Mouse (Mus musculus): ENCODE results near the gene Stx19. TPM values are rescaled to one million over a fixed set of nuclear protein-coding genes. Genes with fewer than 3 reads are reported as not detected.

Gene Stx19
- polyA plus RNA-seq (2012; rRNA removed), result 0.09 and 0.14 TPM in 2 replicates

DNA sequence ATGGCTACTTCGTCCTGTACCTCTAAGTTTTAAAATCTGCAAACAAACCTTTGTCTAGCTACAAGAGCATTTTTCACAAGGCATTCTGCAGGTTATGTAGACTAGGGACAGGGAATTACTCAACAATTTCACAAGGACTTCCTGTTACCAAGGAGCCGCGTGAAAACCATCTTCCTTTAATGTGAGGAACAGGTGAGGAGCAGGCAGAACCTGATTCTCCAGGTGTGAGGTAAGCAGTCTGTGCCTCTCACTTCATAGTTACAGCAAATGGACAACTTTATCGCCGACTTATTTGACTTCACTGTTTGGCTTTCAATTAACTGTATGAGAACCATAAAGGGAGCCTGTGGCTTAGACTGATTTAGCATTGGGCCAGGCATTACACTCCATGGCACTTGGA is at the start of gene Stx19:
TSS of gene Stx19 (plus strand) at position 186 of the 400 bp plus-strand sequence.

DNA sequence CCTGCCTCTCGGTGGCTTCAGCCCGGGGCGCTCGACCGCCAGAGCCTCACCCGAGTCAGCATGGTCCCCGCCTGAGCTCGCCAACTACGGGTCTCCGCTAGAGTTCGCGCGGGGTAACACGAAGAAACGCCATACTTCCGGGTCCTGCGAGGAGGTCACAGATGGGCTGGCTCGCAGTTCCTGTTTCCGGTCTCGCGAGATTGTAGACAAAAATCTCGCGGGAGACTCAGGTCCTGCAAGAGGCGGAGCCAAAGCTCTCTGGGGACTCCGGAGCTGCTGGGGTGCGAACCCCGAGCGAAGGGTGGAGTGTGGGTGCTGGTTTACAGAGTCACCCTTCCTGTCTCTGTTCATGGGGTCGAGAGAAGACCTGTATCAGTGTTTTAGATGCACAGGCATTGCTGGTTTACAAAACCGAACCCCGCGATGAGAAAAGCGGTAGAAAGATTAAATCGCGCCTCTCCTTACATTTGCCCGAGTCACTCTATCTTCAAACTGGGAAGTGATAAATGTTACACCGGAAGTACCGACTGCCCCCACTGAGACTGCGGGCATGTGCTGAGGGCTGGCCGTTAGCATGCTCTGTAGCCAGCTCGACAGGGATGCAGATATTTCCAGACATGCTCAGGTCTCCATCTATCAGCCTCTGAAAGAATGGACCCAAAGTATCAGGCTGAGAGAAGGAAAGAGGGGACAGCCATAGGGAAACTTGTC is 27.7 kb upstream of the Stx19 start, which contains the start of gene Nsun3:
TSS of gene Nsun3 (minus strand) at position 198 of the 711 bp plus-strand sequence.

DNA sequence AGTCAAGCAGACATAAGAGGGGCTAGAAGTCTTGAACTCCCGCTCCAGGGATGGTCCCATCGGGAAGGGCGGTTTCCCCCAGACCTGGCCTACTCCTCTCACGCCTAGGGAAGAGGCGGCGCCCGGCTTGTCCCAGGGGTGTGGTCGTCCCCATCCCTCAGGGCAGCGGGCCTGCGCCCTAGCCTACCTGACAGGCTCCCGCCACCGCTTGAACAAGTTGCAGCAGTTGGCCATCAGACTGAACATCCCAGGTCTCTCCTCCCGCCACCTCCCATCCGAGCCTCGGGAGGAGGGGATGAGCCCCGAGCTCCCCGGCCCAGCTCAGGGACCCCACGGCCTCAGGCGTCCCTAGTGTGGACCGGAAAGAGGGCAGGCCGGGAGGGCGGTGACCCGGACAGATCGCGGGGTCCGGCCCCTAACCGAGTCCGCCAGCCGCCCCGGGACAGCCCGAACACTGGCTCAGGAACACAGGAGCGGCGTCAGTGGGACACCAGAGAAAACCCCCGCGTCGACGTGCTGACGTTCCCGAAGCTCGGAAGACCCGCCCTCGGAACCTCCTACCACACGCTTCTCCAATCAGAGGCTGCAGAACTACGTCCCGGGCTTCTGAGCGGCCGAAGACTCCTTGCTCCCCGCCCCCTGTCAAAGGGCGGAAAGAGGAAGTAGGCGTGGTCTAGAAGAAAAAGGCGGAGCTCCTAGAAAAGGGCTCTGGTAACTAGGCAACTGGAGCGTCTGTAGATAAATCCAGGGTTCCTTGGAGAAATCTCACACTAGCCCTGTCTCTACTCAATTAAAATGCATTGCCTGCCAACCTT is 32.2 kb downstream of the Stx19 start, which contains the start of gene Arl13b:
TSS of gene Arl13b (minus strand) at position 543 of the 815 bp plus-strand sequence.

DNA sequence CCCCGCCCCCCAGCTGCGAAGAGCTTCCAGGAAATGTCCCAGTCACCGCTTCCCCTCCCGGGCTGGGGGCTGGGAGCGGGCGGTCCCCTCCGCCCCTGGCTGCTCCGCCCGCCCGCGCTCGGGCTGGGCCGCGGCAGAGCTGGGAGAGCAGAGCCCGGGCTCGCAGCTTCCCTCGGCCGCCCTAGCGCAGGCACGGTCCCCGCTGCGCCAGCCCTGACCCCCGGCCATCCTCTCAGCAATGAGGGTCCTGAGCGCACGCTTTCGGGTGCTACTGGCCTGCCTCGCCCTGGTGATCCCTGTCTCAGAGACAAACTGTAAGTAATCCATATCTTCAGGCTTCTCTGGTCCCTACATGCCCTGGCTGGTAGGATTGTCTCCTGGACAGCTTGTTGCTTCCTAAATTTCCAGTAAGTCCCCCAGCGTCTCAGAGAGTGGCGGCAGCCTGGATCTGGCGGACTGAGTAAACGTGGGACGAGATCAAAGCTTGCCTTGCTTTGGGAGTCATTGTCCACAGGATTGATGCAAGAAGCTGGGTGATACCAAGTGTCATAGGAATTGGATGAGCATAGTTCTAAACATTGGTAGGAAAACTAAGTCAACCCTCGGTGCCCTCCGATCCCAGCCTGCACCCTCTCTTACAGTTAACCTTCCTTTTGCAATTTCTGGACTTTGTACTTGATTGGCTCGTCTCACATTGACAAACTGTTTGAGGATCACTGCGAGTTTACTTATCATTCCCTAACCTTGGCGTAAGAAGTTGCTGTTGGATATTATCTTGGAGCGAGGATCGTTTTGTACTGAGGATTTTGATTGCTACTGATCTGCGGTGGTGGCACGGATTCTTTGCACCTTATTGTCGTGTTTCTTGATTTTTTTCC is 40.0 kb downstream of the Stx19 start, which contains the start of gene Pros1:
TSS of gene Pros1 (plus strand) at position 117 of the 878 bp plus-strand sequence.

Other genes starting within 250 kb of the Stx19 start
- gene Nsun3, start 27.9 kb upstream of the Stx19 start, polyA plus RNA-seq (2012; rRNA removed), result 5.1 and 6.9 TPM in 2 replicates
- gene Arl13b, start 32.4 kb downstream of the Stx19 start, polyA plus RNA-seq (2012; rRNA removed), result 4.0 and 5.1 TPM in 2 replicates
- gene Pros1, start 39.6 kb downstream of the Stx19 start, polyA plus RNA-seq (2012; rRNA removed), result 3.7 and 3.8 TPM in 2 replicates

Measured in colon, adult 2 months (tissue).